Mouse (Mus musculus): ENCODE data around the gene Uts2.
"Not testable (repeated sequence)": the region's sequence is repeated elsewhere in the genome, so short reads cannot be mapped to it uniquely, and the experiment has no call there.

Uts2 gene

DNA sequence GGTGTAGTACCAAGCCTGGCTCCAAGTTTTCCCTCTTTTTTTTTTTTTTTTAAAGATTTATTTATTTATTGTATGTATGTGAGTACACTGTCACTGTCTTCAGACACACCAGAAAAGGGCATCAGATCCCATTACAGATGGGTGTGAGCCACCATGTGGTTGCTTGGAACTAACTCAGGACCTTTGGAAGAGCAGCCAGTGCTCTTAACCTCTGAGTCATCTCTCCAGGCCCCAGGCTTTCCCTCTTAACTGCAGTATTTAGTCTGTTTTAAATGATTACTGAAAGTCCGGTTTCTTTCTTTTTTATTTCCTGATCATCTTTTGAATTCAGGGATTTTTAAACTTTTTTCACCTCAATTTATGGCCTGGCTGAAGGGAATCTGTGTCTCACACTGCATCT, 20.5 kb downstream of the Uts2 start:
- DNase-seq, result not testable (repeated sequence)

DNA sequence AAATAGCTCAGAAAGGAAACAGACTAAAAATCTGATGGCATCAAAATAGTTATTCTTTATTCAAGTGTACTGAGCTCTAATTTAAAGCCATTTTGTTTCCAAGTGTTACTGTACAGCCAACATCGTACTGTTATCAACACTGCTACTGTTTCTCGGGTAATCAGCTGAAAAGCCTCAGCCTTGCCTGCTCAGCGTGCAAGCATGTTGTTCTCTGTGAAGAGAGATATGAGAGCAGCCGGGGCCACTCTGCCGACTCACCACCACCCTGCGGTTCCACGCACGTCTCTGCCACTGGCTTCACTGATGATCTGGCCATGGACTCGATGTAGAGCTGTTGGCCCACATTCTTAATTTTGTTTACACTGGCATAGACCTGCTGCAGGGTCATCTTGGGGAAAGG, 27.3 kb downstream of the Uts2 start:
- no peak for DNase-seq

DNA sequence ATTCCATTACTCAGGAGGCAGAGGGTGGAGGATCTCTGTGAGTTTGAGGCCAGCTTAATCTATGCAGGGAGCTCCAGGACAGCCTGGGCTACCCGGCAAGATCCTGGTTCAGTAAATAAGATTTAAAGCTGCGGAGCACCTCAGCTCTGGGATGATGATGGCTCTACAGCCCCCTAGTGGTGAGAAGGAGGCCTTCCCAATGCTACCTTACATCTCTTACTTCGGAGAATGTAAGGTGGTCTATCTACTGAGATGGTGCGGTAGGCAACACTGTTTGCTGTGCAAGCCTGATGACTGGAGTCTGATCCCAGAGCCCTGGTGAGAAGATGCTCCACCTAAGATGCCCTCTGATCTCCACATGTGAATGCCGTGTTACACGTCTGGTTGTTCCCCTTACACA, 30.1 kb downstream of the Uts2 start:
- no peak for DNase-seq

DNA sequence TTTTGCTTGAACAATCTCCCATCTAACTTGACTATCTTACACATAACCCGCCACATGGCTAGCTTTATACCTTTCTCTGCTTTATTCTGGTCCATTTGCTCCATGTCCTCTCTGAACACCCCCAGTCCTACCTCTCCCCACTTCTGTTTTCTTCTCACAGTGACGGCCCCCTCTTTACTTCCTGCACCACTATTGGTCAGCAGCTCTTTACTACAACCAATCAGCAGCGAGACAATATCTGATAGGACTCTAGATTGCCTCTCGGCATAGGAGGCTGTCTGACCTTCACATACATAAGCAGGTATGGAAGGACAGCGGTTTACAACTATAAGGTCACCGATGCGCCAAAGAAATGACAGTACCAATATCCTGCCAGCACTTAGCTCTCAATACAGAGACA, 39.6 kb downstream of the Uts2 start:
- DNase-seq, result no peak

DNA sequence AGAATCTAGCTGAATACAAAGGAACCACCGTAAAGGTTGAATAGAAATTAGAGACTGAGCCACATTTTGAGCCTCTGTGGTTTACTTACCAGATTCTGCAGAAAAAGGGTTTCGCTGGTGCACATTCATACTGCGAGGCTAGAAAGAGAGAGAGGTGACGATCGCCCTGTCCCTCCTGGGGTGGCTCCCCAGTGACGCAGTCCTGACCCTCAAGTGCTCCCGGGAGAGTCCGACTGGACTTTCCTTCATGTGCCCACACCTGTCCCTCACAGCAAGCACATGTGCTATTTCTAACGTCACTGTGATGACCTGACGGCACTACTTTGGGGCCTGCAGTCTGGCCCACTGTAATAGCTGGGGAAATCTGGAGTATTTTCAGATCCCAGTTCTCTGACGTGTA, 40.9 kb downstream of the Uts2 start:
- no peak for DNase-seq

DNA sequence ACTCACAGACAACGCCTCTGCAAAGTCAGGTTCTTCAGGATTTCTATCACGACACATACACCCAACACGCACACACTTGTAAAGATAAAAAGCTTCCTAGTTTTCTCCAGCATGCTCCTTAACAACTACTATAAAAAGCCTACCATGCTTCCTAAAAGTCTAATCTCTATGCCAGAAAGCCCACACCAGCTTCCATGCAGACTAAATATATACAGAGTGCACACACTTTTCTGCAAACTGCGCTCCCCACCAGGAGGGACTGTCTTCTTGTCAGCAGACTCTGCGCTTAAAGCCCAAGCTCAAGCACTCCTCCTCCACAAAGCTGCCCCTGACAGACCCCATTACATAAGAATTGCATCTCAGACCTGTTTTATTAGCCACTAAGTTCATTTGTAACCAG, 44.6 kb downstream of the Uts2 start:
- DNase-seq, result no peak

DNA sequence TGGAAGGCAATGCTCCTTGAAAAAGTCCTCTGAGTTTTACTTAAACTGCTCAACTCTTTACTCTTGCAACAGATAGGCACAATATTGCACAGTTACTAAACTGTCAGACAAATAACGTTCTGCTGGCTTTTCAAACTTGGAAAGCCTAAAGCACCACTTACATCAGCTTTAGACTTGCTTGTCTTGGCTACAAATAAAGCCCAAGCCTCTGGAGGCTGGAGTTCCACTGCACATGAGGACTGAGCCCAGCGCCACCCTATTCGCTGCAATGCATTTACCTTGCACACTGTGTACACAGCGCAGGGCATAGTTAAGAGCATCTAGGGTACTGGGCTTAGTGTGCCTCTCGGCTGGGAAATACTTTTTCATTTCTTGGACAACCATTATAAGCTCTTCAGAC, 46.4 kb downstream of the Uts2 start:
- no peak for DNase-seq

DNA sequence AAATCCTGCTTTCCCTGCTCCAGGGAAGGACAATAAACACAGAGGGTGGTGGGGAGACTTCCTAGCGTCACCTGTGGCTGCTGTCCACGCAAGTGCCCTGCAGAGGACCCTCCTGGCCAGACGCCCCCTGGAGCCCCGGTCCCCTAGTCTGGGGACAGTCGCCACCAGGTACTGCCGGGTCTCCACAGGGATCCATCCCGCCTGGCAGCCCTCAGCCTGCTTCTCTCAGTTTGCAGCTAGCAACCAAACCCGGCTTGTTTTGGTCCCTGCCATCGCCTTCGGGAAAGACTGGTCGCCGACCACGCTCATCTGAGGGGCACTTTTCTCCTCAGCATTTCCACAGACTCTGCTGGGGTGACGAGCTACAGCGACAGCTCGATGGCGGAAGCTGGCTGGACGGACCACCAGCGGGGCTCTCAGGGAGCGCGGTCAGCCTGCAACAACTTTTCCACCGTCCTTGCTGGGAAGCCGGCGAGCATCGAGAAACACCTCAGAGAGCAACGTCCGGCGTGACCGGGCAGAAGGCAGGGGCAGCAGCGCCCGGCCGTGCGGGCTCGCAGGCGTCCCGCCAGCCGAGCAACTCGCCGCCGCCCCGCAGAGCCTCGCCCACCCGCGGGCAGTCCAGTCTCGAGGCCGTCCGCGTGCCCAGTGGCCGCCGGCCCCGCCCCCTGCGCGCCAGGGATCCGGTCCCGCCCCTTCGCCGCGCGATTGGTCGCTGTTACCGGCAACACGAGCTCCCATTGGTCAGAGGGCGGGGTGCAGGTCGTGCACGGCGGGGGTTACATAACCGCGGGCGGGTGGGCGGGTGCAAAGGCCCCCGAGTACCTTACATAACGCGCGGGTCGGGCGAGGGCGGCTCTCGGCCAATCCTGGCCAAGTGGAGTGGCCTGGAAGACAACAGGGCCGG, 47.4 kb downstream of the Uts2 start, which contains the start of gene Per3:
TSS of gene Per3 (minus strand) at position 629 of the 907 bp plus-strand sequence.
- DNase-seq, result peak; percentile 91 to 97

DNA sequence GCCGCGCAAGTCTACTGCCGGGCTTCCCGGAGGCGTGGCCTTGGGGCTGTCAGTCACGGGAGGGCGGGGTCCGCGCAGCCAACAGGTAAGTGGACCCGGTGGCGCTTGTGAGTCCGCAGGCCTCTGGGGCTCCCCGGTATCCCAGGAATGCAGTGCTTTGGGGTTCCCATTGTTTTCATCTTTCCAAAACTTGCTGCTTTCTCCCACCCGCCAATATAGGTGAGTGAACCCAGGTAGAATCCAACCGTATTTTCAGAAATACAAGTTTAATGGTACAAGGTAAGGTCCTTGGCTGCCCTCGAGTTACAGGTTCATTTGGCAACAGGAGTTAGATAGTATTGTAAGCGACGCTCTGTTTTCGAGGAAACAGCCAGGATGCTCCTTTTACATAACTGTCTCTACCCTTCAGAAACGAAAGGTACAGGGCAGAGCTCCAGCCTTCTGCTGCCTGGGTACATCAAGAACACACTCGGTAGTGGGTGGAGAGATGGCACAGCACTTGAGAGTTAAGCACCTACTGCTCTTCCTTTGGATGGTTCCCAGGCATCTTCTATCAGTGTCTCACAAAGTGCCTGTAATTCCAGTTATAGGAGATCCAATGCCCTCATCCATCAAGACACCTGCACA, 48.2 kb downstream of the Uts2 start:
- no peak for DNase-seq

DNA sequence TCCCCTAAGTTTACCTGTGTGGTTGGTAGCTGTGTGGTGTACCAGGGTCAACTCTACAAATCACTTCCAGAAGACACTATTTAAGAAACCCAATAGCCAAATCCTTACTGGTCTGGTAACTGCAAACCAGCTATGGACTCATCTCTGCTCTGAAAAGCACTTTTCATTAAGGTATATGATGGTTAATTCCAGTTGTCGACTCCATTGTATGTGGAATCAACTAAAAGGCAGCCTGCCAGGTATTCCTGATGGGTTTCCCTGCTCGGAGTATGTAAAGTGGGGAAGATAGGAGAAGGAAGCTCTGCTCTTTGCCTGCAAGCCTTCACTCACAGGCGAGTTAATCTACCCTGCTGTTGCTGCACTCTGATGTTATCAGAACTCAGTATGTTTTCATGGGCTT, 49.6 kb downstream of the Uts2 start:
- DNase-seq, result no peak

DNA sequence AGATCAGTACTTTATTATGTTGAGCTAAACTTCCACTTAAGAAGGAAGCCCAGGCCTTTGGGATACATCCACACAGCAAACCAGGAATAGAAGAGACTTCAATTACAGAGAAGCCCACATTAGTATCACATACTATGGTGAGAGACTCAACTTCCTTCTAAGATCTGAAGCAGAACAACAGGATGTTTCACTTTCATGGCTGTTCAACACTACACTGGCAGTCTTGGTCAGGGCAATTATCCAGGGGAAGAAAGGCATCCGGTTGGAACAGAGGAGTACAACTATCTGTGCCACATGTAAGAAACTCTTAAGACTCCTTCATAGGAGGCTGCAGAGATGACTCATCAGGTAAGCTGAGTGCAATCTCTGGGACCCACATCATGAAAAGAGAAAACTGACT, 54.3 kb downstream of the Uts2 start:
- DNase-seq, result no peak

Data from spleen, adult 18-20 months (tissue).